Mouse (Mus musculus): Measurements from ENCODE around the gene 9130023H24Rik. TPM values are rescaled to one million over a fixed set of nuclear protein-coding genes. Genes with fewer than 3 reads are reported as not detected.

The 9130023H24Rik gene
- 9.2 and 10.4 TPM in 2 replicates for polyA plus RNA-seq (2016; fragmentation: Nextera tagmentation; extraction: Ambion mirVana)

DNA sequence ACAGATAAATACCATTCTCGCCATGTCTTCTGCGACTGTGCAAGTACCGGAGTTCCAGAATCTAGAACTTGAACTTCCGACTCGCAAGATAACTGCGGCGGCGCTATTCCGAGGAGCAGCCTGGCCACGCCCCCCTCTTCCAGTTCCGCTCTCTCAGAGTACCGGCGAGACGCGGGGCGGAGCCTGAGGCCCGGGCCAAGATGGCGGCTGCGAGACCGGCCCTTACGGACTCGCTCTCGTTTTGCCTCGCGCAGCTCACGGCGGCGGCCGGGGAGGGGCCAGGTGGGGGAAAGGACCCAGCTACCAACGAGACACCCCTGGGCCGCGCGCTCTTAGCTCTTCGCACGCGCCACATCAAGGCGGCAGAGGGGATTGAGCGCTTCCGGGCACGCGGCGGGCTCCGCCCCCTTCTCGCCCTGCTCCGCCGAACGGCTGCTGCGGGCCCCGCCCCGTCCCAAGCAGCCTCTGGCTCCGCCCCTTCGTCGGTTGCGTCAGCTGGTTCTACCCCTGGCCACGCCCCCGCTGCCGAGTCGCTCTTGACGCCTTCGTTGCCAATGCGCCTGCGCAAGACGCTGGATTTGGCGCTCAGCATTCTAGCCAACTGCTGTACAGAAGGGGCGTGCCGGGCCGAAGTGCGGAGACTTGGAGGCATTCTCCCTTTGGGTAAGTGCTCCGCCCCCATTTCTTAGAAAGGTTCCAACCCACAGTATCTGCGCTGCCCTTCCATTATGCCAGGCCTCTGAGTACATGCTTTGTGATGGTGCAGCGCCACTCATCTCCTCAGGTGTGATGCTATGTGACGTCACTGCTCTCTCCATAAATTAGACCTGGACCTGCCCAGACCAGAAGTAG, at the start of gene 9130023H24Rik:
TSS of gene 9130023H24Rik (minus strand) at position 105 of the 852 bp plus-strand sequence.
- peak; percentile 100 for DNase-seq (ENCODE audit: low spot score)
- peak within 1 kb of the TSS; percentile 78 for H3K4me3 ChIP-seq
- under 1% methylated on average over 72 of the region's 72 CpGs for WGBS
- peaks cover 45% of the 10 kb centered on the region for H3K36me3 ChIP-seq (replicated peaks)
- no peaks in the 10 kb centered on the region for H3K9me3 ChIP-seq
- H3K4me1 ChIP-seq, result peaks cover 41% of the 10 kb centered on the region
- H3K27me3 ChIP-seq (replicated peaks; ENCODE audit: low read depth, poor library complexity, severe bottlenecking), result no peaks in the 10 kb centered on the region
- H3K27ac ChIP-seq (replicated peaks), result peak within 1 kb of the TSS; percentile 98

DNA sequence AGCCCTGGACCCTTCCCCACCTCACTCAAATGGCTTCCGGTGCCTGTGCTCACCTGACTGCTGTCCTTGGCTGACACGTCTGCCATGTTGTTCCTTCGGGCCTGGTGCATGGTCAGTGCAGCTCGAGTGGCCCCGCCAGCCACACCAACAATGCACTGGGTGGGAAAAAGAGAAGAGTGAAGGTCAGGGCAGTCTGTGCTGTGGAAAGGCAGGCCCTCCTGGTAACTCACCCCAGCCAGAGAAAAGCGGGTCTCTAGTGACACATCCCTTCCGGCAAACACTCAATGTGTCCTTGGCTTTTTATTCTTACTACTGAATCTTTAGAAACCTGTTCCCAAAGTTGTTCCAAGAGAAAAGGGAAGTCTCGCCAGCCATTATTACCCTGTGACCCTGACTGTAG, 47.2 kb upstream of the 9130023H24Rik start:
- Histone ChIP-seq H3K4me1 (peaks cover 42% of the 10 kb centered on the region), H3K4me3 (no peak overlapping the region), H3K27me3 (replicated peaks; ENCODE audit: low read depth, poor library complexity, severe bottlenecking) (peaks cover 28% of the 10 kb centered on the region), H3K9me3 (no peaks in the 10 kb centered on the region), H3K27ac (replicated peaks) (no peak overlapping the region), H3K36me3 (replicated peaks) (peaks cover 56% of the 10 kb centered on the region)
- 85% methylated on average over 8 of the region's 8 CpGs for WGBS
- no peak for DNase-seq (ENCODE audit: low spot score)

- Histone ChIP-seq H3K4me3 (no peak overlapping the region), H3K27ac (replicated peaks) (peak overlapping the region; percentile 59; the same call in 1 of the 2 replicates), H3K36me3 (replicated peaks) (peaks cover 63% of the 10 kb centered on the region), H3K27me3 (replicated peaks; ENCODE audit: low read depth, poor library complexity, severe bottlenecking) (peaks cover 36% of the 10 kb centered on the region), H3K4me1 (peaks cover 32% of the 10 kb centered on the region), H3K9me3 (no peaks in the 10 kb centered on the region)
- WGBS, result 65% methylated on average over 5 of the region's 5 CpGs
- no peak for DNase-seq (ENCODE audit: low spot score)
Measured at GRCm38 (mm10) chr7:128284047-128284446, 46.2 kb upstream of the 9130023H24Rik start.

- peaks cover 41% of the 10 kb centered on the region for H3K27me3 ChIP-seq (replicated peaks; ENCODE audit: low read depth, poor library complexity, severe bottlenecking)
- DNase-seq (ENCODE audit: low spot score), result peak; percentile 40
- no peaks in the 10 kb centered on the region for H3K9me3 ChIP-seq
- H3K4me1 ChIP-seq, result peaks cover 28% of the 10 kb centered on the region
- WGBS, result 18% methylated on average over 7 of the region's 7 CpGs
- H3K36me3 ChIP-seq (replicated peaks), result peaks cover 55% of the 10 kb centered on the region
- peak overlapping the region; percentile 59 for H3K27ac ChIP-seq (replicated peaks)
- H3K4me3 ChIP-seq, result no peak overlapping the region
Measured at GRCm38 (mm10) chr7:128282532-128283244, 44.9 kb upstream of the 9130023H24Rik start.

DNA sequence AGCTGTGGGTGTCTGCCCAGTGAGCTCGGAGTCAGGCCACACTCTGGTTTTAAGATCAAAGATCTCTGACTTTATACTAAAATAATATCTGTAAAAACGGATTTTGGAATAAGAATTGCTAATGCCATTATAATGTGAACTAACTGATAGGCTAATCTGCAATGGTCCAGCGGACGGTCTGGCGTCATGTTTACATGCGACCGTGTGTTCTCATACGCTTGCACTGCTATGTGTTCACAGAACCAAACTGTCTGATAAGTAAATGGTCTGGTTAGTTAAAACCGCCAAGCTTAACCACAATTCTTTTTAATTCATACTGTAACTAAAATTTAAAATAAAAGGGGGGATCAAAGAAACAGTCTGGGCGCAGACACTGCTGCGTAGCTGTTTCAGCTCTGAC, 43.9 kb upstream of the 9130023H24Rik start:
- Histone ChIP-seq H3K27me3 (replicated peaks; ENCODE audit: low read depth, poor library complexity, severe bottlenecking) (peaks cover 35% of the 10 kb centered on the region), H3K4me3 (no peak overlapping the region), H3K36me3 (replicated peaks) (peaks cover 52% of the 10 kb centered on the region), H3K4me1 (peaks cover 30% of the 10 kb centered on the region), H3K9me3 (no peaks in the 10 kb centered on the region), H3K27ac (replicated peaks) (no peak overlapping the region)
- no peak for DNase-seq (ENCODE audit: low spot score)
- 90% methylated on average over 11 of the region's 11 CpGs for WGBS

- H3K27me3 ChIP-seq (replicated peaks; ENCODE audit: low read depth, poor library complexity, severe bottlenecking), result peaks cover 23% of the 10 kb centered on the region
- no peak overlapping the region for H3K4me3 ChIP-seq
- H3K9me3 ChIP-seq, result no peaks in the 10 kb centered on the region
- 94% methylated on average over 4 of the region's 4 CpGs for WGBS
- peaks cover 26% of the 10 kb centered on the region for H3K4me1 ChIP-seq
- H3K27ac ChIP-seq (replicated peaks), result no peak overlapping the region
- peaks cover 59% of the 10 kb centered on the region for H3K36me3 ChIP-seq (replicated peaks)
- DNase-seq (ENCODE audit: low spot score), result no peak
Measured at GRCm38 (mm10) chr7:128279750-128280149, 41.9 kb upstream of the 9130023H24Rik start.

GRCm38 (mm10) chr7:128276051-128276450, 38.2 kb upstream of the 9130023H24Rik start:
- no peaks in the 10 kb centered on the region for H3K9me3 ChIP-seq
- H3K4me1 ChIP-seq, result peaks cover 5% of the 10 kb centered on the region; the same call in 1 of the 2 replicates
- H3K4me3 ChIP-seq, result no peak overlapping the region
- H3K27me3 ChIP-seq (replicated peaks; ENCODE audit: low read depth, poor library complexity, severe bottlenecking), result peaks cover 23% of the 10 kb centered on the region
- WGBS, result 96% methylated on average over 6 of the region's 6 CpGs
- DNase-seq (ENCODE audit: low spot score), result no peak
- H3K27ac ChIP-seq (replicated peaks), result no peak overlapping the region
- H3K36me3 ChIP-seq (replicated peaks), result peaks cover 88% of the 10 kb centered on the region

DNA sequence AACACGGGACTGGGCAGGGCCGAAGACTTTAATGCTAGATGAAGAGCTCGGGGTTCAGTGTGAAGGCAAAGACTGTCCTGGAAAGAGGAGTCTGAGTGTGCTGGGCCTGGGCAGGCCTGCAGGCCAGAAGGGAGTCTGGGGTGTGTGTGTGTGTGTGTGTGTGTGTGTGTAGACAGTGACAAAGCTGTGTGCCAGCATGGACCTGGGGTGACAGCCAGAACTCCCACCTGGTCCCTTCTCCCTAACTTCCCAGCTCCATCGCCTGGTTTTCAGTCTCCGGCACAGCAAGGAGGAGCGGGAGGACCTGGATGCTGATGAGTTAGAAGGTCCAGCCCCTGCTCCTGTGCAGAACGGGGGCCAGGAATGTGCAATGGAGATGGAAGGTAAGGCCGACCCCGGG, 33.7 kb upstream of the 9130023H24Rik start:
- Histone ChIP-seq H3K27me3 (replicated peaks; ENCODE audit: low read depth, poor library complexity, severe bottlenecking) (no peaks in the 10 kb centered on the region), H3K4me3 (no peak overlapping the region), H3K27ac (replicated peaks) (no peak overlapping the region), H3K36me3 (replicated peaks) (peaks cover 65% of the 10 kb centered on the region), H3K9me3 (no peaks in the 10 kb centered on the region), H3K4me1 (no peaks in the 10 kb centered on the region)
- no peak for DNase-seq (ENCODE audit: low spot score)
- WGBS, result 89% methylated on average over 9 of the region's 9 CpGs

- WGBS, result 64% methylated on average over 13 of the region's 13 CpGs
- Histone ChIP-seq H3K9me3 (no peaks in the 10 kb centered on the region), H3K27me3 (replicated peaks; ENCODE audit: low read depth, poor library complexity, severe bottlenecking) (no peaks in the 10 kb centered on the region), H3K4me3 (no peak overlapping the region), H3K36me3 (replicated peaks) (peaks cover 54% of the 10 kb centered on the region), H3K4me1 (no peaks in the 10 kb centered on the region), H3K27ac (replicated peaks) (no peak overlapping the region)
- DNase-seq (ENCODE audit: low spot score), result no peak
Measured at GRCm38 (mm10) chr7:128270431-128270850, 32.6 kb upstream of the 9130023H24Rik start.

- WGBS, result 90% methylated on average over 7 of the region's 7 CpGs
- Histone ChIP-seq H3K27ac (replicated peaks) (no peak overlapping the region), H3K36me3 (replicated peaks) (peaks cover 28% of the 10 kb centered on the region), H3K27me3 (replicated peaks; ENCODE audit: low read depth, poor library complexity, severe bottlenecking) (no peaks in the 10 kb centered on the region), H3K4me3 (no peak overlapping the region), H3K9me3 (no peaks in the 10 kb centered on the region), H3K4me1 (no peaks in the 10 kb centered on the region)
- DNase-seq (ENCODE audit: low spot score), result no peak
Measured at GRCm38 (mm10) chr7:128267813-128268212, 30.0 kb upstream of the 9130023H24Rik start.

DNA sequence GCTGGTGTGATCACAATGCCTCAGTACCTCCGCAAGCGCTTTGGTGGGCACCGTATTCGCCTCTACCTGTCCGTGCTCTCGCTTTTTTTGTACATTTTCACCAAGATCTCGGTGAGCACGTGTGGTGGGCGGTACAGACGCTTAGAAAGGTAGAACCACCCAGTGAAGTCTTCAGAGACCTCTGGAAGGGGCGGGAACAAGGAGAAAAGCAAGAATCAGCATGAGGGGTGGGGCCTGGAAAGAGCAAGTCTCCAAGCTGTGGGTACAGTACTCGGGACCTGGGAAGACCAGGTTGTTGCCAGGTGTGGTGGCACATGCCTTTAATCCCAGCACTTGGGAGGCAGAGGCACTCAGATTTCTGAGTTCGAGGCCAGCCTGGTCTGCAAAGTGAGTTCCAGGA, 29.6 kb upstream of the 9130023H24Rik start:
- peaks cover 24% of the 10 kb centered on the region for H3K36me3 ChIP-seq (replicated peaks)
- no peak for DNase-seq (ENCODE audit: low spot score)
- no peak overlapping the region for H3K4me3 ChIP-seq
- H3K27ac ChIP-seq (replicated peaks), result no peak overlapping the region
- no peaks in the 10 kb centered on the region for H3K27me3 ChIP-seq (replicated peaks; ENCODE audit: low read depth, poor library complexity, severe bottlenecking)
- no peaks in the 10 kb centered on the region for H3K9me3 ChIP-seq
- no peaks in the 10 kb centered on the region for H3K4me1 ChIP-seq
- 60% methylated on average over 13 of the region's 13 CpGs for WGBS

GRCm38 (mm10) chr7:128266056-128266455, 28.2 kb upstream of the 9130023H24Rik start:
- H3K27me3 ChIP-seq (replicated peaks; ENCODE audit: low read depth, poor library complexity, severe bottlenecking), result no peaks in the 10 kb centered on the region
- peaks cover 10% of the 10 kb centered on the region for H3K36me3 ChIP-seq (replicated peaks)
- H3K4me3 ChIP-seq, result no peak overlapping the region
- 81% methylated on average over 5 of the region's 5 CpGs for whole genome bisulfite sequencing
- H3K4me1 ChIP-seq, result no peaks in the 10 kb centered on the region
- H3K27ac ChIP-seq (replicated peaks), result no peak overlapping the region
- DNase-seq (ENCODE audit: low spot score), result no peak
- H3K9me3 ChIP-seq, result no peaks in the 10 kb centered on the region
